Mouse (Mus musculus): Measurements from ENCODE around the gene Ube4b. TPM values are rescaled to one million over a fixed set of nuclear protein-coding genes. Genes with fewer than 3 reads are reported as not detected.

The Ube4b gene
- polyA plus RNA-seq, 1 experiment from 2014 or later, result 63.6 TPM

- H3K27me3 ChIP-seq, result no peaks in the 10 kb centered on the region
- no peaks in the 10 kb centered on the region for H3K9me3 ChIP-seq
- H3K9ac ChIP-seq, result no peak overlapping the region
- H3K4me1 ChIP-seq (replicated peaks), result peaks cover 6% of the 10 kb centered on the region; the same call in 1 of the 2 replicates
- 0 out of 2 replicates have a peak overlapping the region, but pooled peaks have one; percentile 12 for H3K27ac ChIP-seq (replicated peaks)
- WGBS, result 88% methylated on average over 17 of the region's 17 CpGs
- H3K4me2 ChIP-seq, result no peak overlapping the region
- no peak for ATAC-seq (ENCODE audit: low FRiP score, low read depth)
- H3K4me3 ChIP-seq, result no peak overlapping the region
- H3K36me3 ChIP-seq, result peaks cover 44% of the 10 kb centered on the region
Observed at GRCm38 (mm10) chr4:149379881-149380280, 46.7 kb downstream of the Ube4b start.

DNA sequence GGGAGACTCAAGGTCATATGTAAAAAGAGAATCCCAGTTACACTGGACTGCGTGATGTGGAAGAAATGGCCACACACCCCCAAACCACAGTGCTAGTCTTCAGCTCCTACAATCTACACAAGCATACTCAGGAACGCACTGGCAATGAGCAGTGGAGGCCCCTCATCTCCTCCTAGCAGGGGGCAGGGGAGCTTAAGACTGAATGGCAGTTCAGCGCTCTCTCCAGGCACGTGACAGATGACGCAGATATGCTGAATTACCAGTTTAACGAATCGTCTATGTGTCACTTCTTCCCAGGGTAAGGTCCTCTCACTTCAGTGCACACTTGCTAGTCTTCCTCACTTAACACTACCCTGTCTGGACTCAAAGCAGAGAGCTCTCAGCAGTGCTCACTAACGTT lies 47.7 kb downstream of the Ube4b start:
- no peak overlapping the region for H3K9ac ChIP-seq
- 51% methylated on average over 8 of the region's 8 CpGs for WGBS
- peaks cover 36% of the 10 kb centered on the region for H3K36me3 ChIP-seq
- H3K4me3 ChIP-seq, result no peak overlapping the region
- peak overlapping the region; percentile 49; the same call in 1 of the 2 replicates for H3K27ac ChIP-seq (replicated peaks)
- H3K27me3 ChIP-seq, result no peaks in the 10 kb centered on the region
- H3K9me3 ChIP-seq, result no peaks in the 10 kb centered on the region
- H3K4me1 ChIP-seq (replicated peaks), result peaks cover 6% of the 10 kb centered on the region; the same call in 1 of the 2 replicates
- no peak for ATAC-seq (ENCODE audit: low FRiP score, low read depth)
- no peak overlapping the region for H3K4me2 ChIP-seq

DNA sequence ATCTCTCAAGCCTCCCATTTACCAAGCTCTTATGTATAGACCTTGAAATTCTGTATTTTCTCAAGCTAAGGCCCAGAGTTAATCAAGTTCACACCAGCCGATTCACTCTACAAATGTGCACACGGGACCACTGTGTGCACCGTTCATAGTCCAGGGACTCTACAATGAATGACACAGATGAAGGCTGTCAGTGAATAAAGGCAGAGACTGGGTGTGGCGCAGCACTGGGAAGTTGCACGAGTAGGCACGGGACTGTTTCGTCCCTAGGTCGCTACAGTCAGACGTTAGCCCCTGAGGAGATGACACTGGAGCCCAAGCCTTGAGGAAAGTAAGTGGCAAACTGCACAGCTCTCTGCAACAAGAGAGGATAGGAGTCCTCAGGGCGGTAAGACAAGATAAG lies 50.5 kb downstream of the Ube4b start:
- Histone ChIP-seq H3K27ac (replicated peaks) (no peak overlapping the region), H3K9me3 (no peaks in the 10 kb centered on the region), H3K4me3 (no peak overlapping the region), H3K9ac (no peak overlapping the region), H3K27me3 (no peaks in the 10 kb centered on the region), H3K36me3 (peaks cover 41% of the 10 kb centered on the region), H3K4me1 (replicated peaks) (peaks cover 6% of the 10 kb centered on the region; the same call in 1 of the 2 replicates), H3K4me2 (no peak overlapping the region)
- 89% methylated on average over 10 of the region's 10 CpGs for WGBS
- ATAC-seq (ENCODE audit: low FRiP score, low read depth), result no peak

DNA sequence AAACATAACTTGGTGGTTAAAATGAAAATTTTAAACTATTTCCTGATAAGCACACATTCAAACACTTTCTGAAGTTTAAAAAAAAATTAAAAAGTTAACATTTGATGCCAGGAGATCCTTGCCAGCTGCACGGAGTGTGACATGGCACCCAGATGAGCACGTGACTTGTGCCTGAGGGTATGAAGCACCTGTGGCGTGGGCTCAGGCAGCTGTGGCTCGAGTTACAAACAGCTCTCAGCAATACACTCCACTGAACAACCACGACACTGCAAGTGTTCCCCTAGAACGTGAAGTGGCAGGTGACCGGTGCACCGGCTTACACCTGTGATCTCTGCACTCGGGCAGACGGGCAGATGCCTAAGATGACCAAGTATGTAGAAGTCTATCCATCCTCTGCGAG lies 51.9 kb downstream of the Ube4b start:
- Histone ChIP-seq H3K9me3 (no peaks in the 10 kb centered on the region), H3K4me1 (replicated peaks) (peaks cover 6% of the 10 kb centered on the region; the same call in 1 of the 2 replicates), H3K4me3 (no peak overlapping the region), H3K27me3 (no peaks in the 10 kb centered on the region), H3K36me3 (peaks cover 42% of the 10 kb centered on the region), H3K27ac (replicated peaks) (no peak overlapping the region), H3K4me2 (no peak overlapping the region), H3K9ac (no peak overlapping the region)
- ATAC-seq (ENCODE audit: low FRiP score, low read depth), result no peak
- WGBS, result 82% methylated on average over 11 of the region's 11 CpGs

GRCm38 (mm10) chr4:149373927-149374326 lies 52.6 kb downstream of the Ube4b start:
- Histone ChIP-seq H3K9me3 (no peaks in the 10 kb centered on the region), H3K4me1 (replicated peaks) (peaks cover 4% of the 10 kb centered on the region; the same call in 1 of the 2 replicates), H3K4me2 (no peak overlapping the region), H3K27ac (replicated peaks) (no peak overlapping the region), H3K4me3 (no peak overlapping the region), H3K27me3 (no peaks in the 10 kb centered on the region), H3K36me3 (peaks cover 46% of the 10 kb centered on the region), H3K9ac (no peak overlapping the region)
- WGBS, result 78% methylated on average over 9 of the region's 9 CpGs
- no peak for ATAC-seq (ENCODE audit: low FRiP score, low read depth)

DNA sequence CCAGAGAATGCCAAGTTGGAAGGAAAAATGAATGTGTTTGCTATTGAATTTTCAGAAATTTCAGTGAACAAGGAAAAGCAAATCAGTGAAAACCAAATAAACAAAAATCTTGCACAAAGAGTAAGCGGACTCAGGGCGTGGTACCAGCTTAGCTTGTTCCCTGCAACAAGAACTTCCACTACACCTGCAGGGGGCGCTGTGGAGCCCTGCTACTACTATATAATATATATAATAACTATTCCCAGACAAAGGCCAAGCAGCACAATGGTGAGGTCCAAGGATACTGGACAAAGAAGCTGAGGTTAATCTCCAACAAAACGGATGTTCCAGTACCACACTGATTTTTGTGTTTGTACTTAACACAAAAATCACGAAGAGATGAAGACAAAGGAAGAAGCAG lies 53.1 kb downstream of the Ube4b start:
- H3K4me3 ChIP-seq, result no peak overlapping the region
- H3K9me3 ChIP-seq, result no peaks in the 10 kb centered on the region
- H3K9ac ChIP-seq, result no peak overlapping the region
- WGBS, result 73% methylated on average over 5 of the region's 5 CpGs
- H3K27me3 ChIP-seq, result no peaks in the 10 kb centered on the region
- no peak overlapping the region for H3K4me2 ChIP-seq
- H3K36me3 ChIP-seq, result peaks cover 48% of the 10 kb centered on the region
- no peaks in the 10 kb centered on the region for H3K4me1 ChIP-seq (replicated peaks)
- ATAC-seq (ENCODE audit: low FRiP score, low read depth), result no peak
- H3K27ac ChIP-seq (replicated peaks), result no peak overlapping the region

- no peak overlapping the region for H3K4me2 ChIP-seq
- no peak overlapping the region for H3K27ac ChIP-seq (replicated peaks)
- no peaks in the 10 kb centered on the region for H3K4me1 ChIP-seq (replicated peaks)
- H3K9me3 ChIP-seq, result no peaks in the 10 kb centered on the region
- ATAC-seq (ENCODE audit: low FRiP score, low read depth), result no peak
- no peak overlapping the region for H3K9ac ChIP-seq
- no peaks in the 10 kb centered on the region for H3K27me3 ChIP-seq
- no peak overlapping the region for H3K4me3 ChIP-seq
- 88% methylated on average over 12 of the region's 12 CpGs for WGBS
- peaks cover 48% of the 10 kb centered on the region for H3K36me3 ChIP-seq
Observed at GRCm38 (mm10) chr4:149365702-149366370, 60.7 kb downstream of the Ube4b start.

GRCm38 (mm10) chr4:149364896-149365295 lies 61.7 kb downstream of the Ube4b start:
- Histone ChIP-seq H3K4me1 (replicated peaks) (no peaks in the 10 kb centered on the region), H3K27me3 (no peaks in the 10 kb centered on the region), H3K27ac (replicated peaks) (no peak overlapping the region), H3K4me2 (no peak overlapping the region), H3K4me3 (no peak overlapping the region), H3K9ac (no peak overlapping the region), H3K9me3 (no peaks in the 10 kb centered on the region), H3K36me3 (peaks cover 49% of the 10 kb centered on the region)
- ATAC-seq (ENCODE audit: low FRiP score, low read depth), result no peak
- WGBS, result 72% methylated on average over 5 of the region's 5 CpGs

GRCm38 (mm10) chr4:149361051-149361450 lies 65.5 kb downstream of the Ube4b start:
- no peak for ATAC-seq (ENCODE audit: low FRiP score, low read depth)
- no peaks in the 10 kb centered on the region for H3K27me3 ChIP-seq
- H3K27ac ChIP-seq (replicated peaks), result no peak overlapping the region
- H3K9ac ChIP-seq, result no peak overlapping the region
- H3K4me3 ChIP-seq, result no peak overlapping the region
- WGBS, result 76% methylated on average over 6 of the region's 6 CpGs
- no peaks in the 10 kb centered on the region for H3K9me3 ChIP-seq
- H3K4me1 ChIP-seq (replicated peaks), result no peaks in the 10 kb centered on the region
- no peak overlapping the region for H3K4me2 ChIP-seq
- peaks cover 66% of the 10 kb centered on the region for H3K36me3 ChIP-seq

DNA sequence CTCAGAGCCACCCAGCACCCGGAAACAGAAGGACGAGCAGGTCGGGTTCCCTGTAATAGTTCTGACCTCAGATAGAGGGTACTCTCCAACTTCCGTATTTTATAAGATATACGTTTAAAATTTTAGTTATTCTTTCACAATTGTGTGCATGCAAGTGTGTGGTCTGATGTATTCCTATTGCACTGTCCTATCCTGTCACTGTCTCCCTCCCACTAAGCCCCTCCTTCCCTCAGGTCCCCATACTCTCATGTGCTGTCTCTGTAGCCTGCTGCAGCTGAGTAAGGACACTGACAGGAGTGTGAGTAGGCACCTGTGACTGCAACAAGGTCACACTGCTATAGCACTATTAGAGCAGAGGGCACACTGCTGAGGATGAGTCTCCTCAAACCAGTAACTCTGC lies 65.9 kb downstream of the Ube4b start:
- ATAC-seq (ENCODE audit: low FRiP score, low read depth), result no peak
- H3K9me3 ChIP-seq, result no peaks in the 10 kb centered on the region

GRCm38 (mm10) chr4:149357982-149358381 lies 68.6 kb downstream of the Ube4b start:
- WGBS, result 96% methylated on average over 5 of the region's 5 CpGs
- H3K27ac ChIP-seq (replicated peaks), result no peak overlapping the region
- no peak overlapping the region for H3K4me3 ChIP-seq
- no peak overlapping the region for H3K4me2 ChIP-seq
- H3K4me1 ChIP-seq (replicated peaks), result no peaks in the 10 kb centered on the region
- H3K27me3 ChIP-seq, result no peaks in the 10 kb centered on the region
- ATAC-seq (ENCODE audit: low FRiP score, low read depth), result no peak
- H3K9me3 ChIP-seq, result no peaks in the 10 kb centered on the region
- H3K9ac ChIP-seq, result no peak overlapping the region
- H3K36me3 ChIP-seq, result peaks cover 77% of the 10 kb centered on the region

More for the DNA sequence above, 65.9 kb downstream of the Ube4b start:
- no peak overlapping the region for H3K4me3 ChIP-seq
- H3K4me2 ChIP-seq, result no peak overlapping the region
- H3K4me1 ChIP-seq (replicated peaks), result no peaks in the 10 kb centered on the region
- no peak overlapping the region for H3K9ac ChIP-seq
- WGBS, result 94% methylated on average over 5 of the region's 5 CpGs
- peaks cover 70% of the 10 kb centered on the region for H3K36me3 ChIP-seq
- H3K27me3 ChIP-seq, result no peaks in the 10 kb centered on the region
- H3K27ac ChIP-seq (replicated peaks), result no peak overlapping the region

- 98% methylated on average over 8 of the region's 8 CpGs for WGBS
Observed at GRCm38 (mm10) chr4:149354671-149355070, 71.9 kb downstream of the Ube4b start.

More at GRCm38 (mm10) chr4:149354671-149355070, 71.9 kb downstream of the Ube4b start:
- H3K4me1 ChIP-seq (replicated peaks), result no peaks in the 10 kb centered on the region
- H3K4me3 ChIP-seq, result no peak overlapping the region
- no peaks in the 10 kb centered on the region for H3K9me3 ChIP-seq
- no peaks in the 10 kb centered on the region for H3K27me3 ChIP-seq
- H3K36me3 ChIP-seq, result peaks cover 90% of the 10 kb centered on the region
- H3K27ac ChIP-seq (replicated peaks), result no peak overlapping the region
- H3K4me2 ChIP-seq, result no peak overlapping the region
- no peak overlapping the region for H3K9ac ChIP-seq
- ATAC-seq (ENCODE audit: low FRiP score, low read depth), result no peak
